Mouse (Mus musculus): Measurements from ENCODE around the gene A930004D18Rik.

DNA sequence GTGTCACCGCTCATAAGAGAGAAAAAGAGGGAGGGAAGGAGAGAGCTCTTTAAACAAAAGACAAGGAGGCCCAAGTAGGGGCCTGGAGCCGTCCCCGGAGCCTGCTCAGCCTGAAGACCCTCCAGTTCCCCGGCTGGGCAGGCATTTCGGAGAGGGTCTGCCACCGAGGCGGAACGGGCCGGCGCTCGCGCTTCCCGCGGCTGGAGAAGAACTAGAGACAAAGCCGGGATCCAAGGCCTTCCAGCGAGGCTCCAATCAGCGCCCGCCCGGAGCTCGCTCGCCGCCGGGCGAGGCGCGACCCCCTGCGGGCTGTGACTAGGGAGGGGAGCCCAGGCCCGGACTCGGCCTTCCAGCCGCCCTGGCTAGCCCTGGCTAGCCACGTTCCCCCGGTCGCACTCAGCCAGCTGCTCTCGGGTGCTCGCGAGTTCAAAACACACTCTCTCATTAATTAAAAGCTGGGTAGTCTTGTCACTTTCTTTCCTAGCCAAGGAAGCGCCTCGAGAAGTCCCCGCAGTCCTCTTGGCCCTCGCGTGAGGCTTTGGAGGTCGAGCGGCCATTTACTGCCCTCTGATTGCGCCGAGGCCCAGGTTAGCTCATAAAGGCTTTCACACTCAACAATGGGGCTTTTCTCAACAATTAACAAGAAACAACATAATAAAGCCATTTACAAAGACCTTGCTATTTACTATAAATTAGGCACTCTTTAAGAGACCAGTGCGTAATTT is 2.2 kb upstream of the A930004D18Rik start:
- TF ChIP-seq CTCF (IDR thresholded peaks at IDR 0.05; ENCODE audit: low read depth, low read length) (no peak), POLR2A (IDR thresholded peaks at IDR 0.05; ENCODE audit: borderline replicate concordance, low read depth, low read length) (no peak)
